Mouse (Mus musculus): ENCODE measurements around the gene Pla2g1b. TPM values are rescaled to one million over a fixed set of nuclear protein-coding genes. Genes with fewer than 3 reads are reported as not detected.
"Not testable (repeated sequence)": the region's sequence is repeated elsewhere in the genome, so short reads cannot be mapped to it uniquely, and the experiment has no call there.

The Pla2g1b gene
- polyA plus RNA-seq, 1 experiment from 2014 or later: not detected

- H3K4me2 ChIP-seq (ENCODE audit: low read length): no peak overlapping the region
- WGBS: 79% methylated on average over 7 of the region's 7 CpGs
- ATAC-seq (ENCODE audit: insufficient number of reproducible peaks, insufficient read depth, low FRiP score, low read depth): no peak
- H3K4me1 ChIP-seq (ENCODE audit: control insufficient read depth in 2 of 2, insufficient read depth in 2 of 2, low read length in 2 of 2): peaks cover 8 to 20% of the 10 kb centered on the region in 2 experiments
- peaks cover 4% of the 10 kb centered on the region; the same call in 1 of the 2 replicates for H3K36me3 ChIP-seq (ENCODE audit: control insufficient read depth, insufficient read depth, low read length)
- no peaks in the 10 kb centered on the region for H3K9me3 ChIP-seq (ENCODE audit: control insufficient read depth, low read length)
- H3K4me3 ChIP-seq (ENCODE audit: control insufficient read depth in 1 of 2, insufficient read depth in 1 of 2, low read depth in 1 of 2, low read length in 2 of 2): no peak overlapping the region
- H3K27ac ChIP-seq (replicated peaks in 1 of 2; ENCODE audit: control insufficient read depth in 1 of 2, insufficient read depth in 1 of 2, low read depth in 2 of 2, low read length in 2 of 2): no peak overlapping the region
- H3K9ac ChIP-seq (ENCODE audit: low read length): no peak overlapping the region
- H3K27me3 ChIP-seq (ENCODE audit: control insufficient read depth, insufficient read depth, low read length): no peaks in the 10 kb centered on the region
These were observed 28.7 kb upstream of the Pla2g1b start for GRCm38 (mm10) chr5:115437242-115437944.

- H3K9ac ChIP-seq (ENCODE audit: low read length): no peak overlapping the region
- ATAC-seq (ENCODE audit: insufficient number of reproducible peaks, insufficient read depth, low FRiP score, low read depth): no peak
- no peak overlapping the region for H3K4me3 ChIP-seq (ENCODE audit: control insufficient read depth in 1 of 2, insufficient read depth in 1 of 2, low read depth in 1 of 2, low read length in 2 of 2)
- H3K4me2 ChIP-seq (ENCODE audit: low read length): no peak overlapping the region
- no peaks in the 10 kb centered on the region for H3K27me3 ChIP-seq (ENCODE audit: control insufficient read depth, insufficient read depth, low read length)
- H3K9me3 ChIP-seq (ENCODE audit: control insufficient read depth, low read length): no peaks in the 10 kb centered on the region
- H3K36me3 ChIP-seq (ENCODE audit: control insufficient read depth, insufficient read depth, low read length): peaks cover 4% of the 10 kb centered on the region; the same call in 1 of the 2 replicates
- WGBS: 34% methylated on average over 2 of the region's 2 CpGs
- no peak overlapping the region for H3K27ac ChIP-seq (replicated peaks in 1 of 2; ENCODE audit: control insufficient read depth in 1 of 2, insufficient read depth in 1 of 2, low read depth in 2 of 2, low read length in 2 of 2)
- H3K4me1 ChIP-seq (ENCODE audit: control insufficient read depth in 2 of 2, insufficient read depth in 2 of 2, low read length in 2 of 2): peaks cover 8 to 20% of the 10 kb centered on the region in 2 experiments
These were observed 28.1 kb upstream of the Pla2g1b start for GRCm38 (mm10) chr5:115437945-115438315.

GRCm38 (mm10) chr5:115438667-115439066 is 27.4 kb upstream of the Pla2g1b start:
- H3K4me1 ChIP-seq (ENCODE audit: control insufficient read depth in 2 of 2, insufficient read depth in 2 of 2, low read length in 2 of 2): peaks cover 8 to 20% of the 10 kb centered on the region in 2 experiments
- WGBS: 78% methylated on average over 7 of the region's 7 CpGs
- no peak overlapping the region for H3K27ac ChIP-seq (replicated peaks in 1 of 2; ENCODE audit: control insufficient read depth in 1 of 2, insufficient read depth in 1 of 2, low read depth in 2 of 2, low read length in 2 of 2)
- H3K4me2 ChIP-seq (ENCODE audit: low read length): no peak overlapping the region
- no peak overlapping the region for H3K9ac ChIP-seq (ENCODE audit: low read length)
- no peaks in the 10 kb centered on the region for H3K9me3 ChIP-seq (ENCODE audit: control insufficient read depth, low read length)
- H3K36me3 ChIP-seq (ENCODE audit: control insufficient read depth, insufficient read depth, low read length): peaks cover 10% of the 10 kb centered on the region
- H3K4me3 ChIP-seq (ENCODE audit: control insufficient read depth in 1 of 2, insufficient read depth in 1 of 2, low read depth in 1 of 2, low read length in 2 of 2): no peak overlapping the region
- no peaks in the 10 kb centered on the region for H3K27me3 ChIP-seq (ENCODE audit: control insufficient read depth, insufficient read depth, low read length)
- no peak for ATAC-seq (ENCODE audit: insufficient number of reproducible peaks, insufficient read depth, low FRiP score, low read depth)

- Histone ChIP-seq H3K4me3 (ENCODE audit: control insufficient read depth in 1 of 2, insufficient read depth in 1 of 2, low read depth in 1 of 2, low read length in 2 of 2) (no peak overlapping the region), H3K9ac (ENCODE audit: low read length) (no peak overlapping the region), H3K27ac (replicated peaks in 1 of 2; ENCODE audit: control insufficient read depth in 1 of 2, insufficient read depth in 1 of 2, low read depth in 2 of 2, low read length in 2 of 2) (no peak overlapping the region), H3K4me1 (ENCODE audit: control insufficient read depth in 2 of 2, insufficient read depth in 2 of 2, low read length in 2 of 2) (peaks cover 2 to 13% of the 10 kb centered on the region in 2 experiments; a peak in 3 of 4 replicates), H3K9me3 (ENCODE audit: control insufficient read depth, low read length) (no peaks in the 10 kb centered on the region), H3K4me2 (ENCODE audit: low read length) (no peak overlapping the region), H3K36me3 (ENCODE audit: control insufficient read depth, insufficient read depth, low read length) (peaks cover 22% of the 10 kb centered on the region), H3K27me3 (ENCODE audit: control insufficient read depth, insufficient read depth, low read length) (no peaks in the 10 kb centered on the region)
- WGBS: 44% methylated on average over 14 of the region's 14 CpGs
- ATAC-seq (ENCODE audit: insufficient number of reproducible peaks, insufficient read depth, low FRiP score, low read depth): no peak
These were observed 24.7 kb upstream of the Pla2g1b start for GRCm38 (mm10) chr5:115441205-115441849.

DNA sequence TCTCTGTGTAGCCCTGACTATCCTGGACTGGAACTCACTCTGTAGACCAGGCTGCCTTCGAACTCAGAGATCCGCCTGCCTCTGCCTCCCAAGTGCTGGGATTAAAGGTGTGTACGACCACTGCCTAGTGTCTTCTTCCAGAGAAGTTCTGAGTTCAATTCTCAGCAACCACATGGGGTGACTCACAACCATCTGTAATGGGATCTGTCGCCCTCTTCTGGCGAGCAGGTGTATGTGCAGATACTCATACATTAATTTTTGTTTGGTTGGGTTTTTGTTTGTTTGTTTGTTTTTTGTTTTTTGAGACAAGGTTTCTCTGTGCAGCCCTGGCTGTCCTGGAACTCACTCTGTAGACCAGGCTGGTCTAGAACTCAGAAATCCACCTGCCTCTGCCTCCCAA is 23.4 kb upstream of the Pla2g1b start:
- H3K9me3 ChIP-seq (ENCODE audit: control insufficient read depth, low read length); H3K9ac ChIP-seq (ENCODE audit: low read length); ATAC-seq (ENCODE audit: insufficient number of reproducible peaks, insufficient read depth, low FRiP score, low read depth); H3K27me3 ChIP-seq (ENCODE audit: control insufficient read depth, insufficient read depth, low read length); H3K4me2 ChIP-seq (ENCODE audit: low read length); H3K4me1 ChIP-seq (ENCODE audit: control insufficient read depth in 2 of 2, insufficient read depth in 2 of 2, low read length in 2 of 2); H3K27ac ChIP-seq (replicated peaks in 1 of 2; ENCODE audit: control insufficient read depth in 1 of 2, insufficient read depth in 1 of 2, low read depth in 2 of 2, low read length in 2 of 2); H3K4me3 ChIP-seq (ENCODE audit: control insufficient read depth in 1 of 2, insufficient read depth in 1 of 2, low read depth in 1 of 2, low read length in 2 of 2): not testable (repeated sequence)
- WGBS: 77% methylated on average over 5 of the region's 5 CpGs
- peaks cover 25% of the 10 kb centered on the region for H3K36me3 ChIP-seq (ENCODE audit: control insufficient read depth, insufficient read depth, low read length)

- H3K4me2 ChIP-seq (ENCODE audit: low read length): no peak overlapping the region
- no peaks in the 10 kb centered on the region for H3K4me1 ChIP-seq (ENCODE audit: control insufficient read depth in 2 of 2, insufficient read depth in 2 of 2, low read length in 2 of 2)
- no peaks in the 10 kb centered on the region for H3K9me3 ChIP-seq (ENCODE audit: control insufficient read depth, low read length)
- H3K27ac ChIP-seq (replicated peaks in 1 of 2; ENCODE audit: control insufficient read depth in 1 of 2, insufficient read depth in 1 of 2, low read depth in 2 of 2, low read length in 2 of 2): no peak overlapping the region
- no peak overlapping the region for H3K4me3 ChIP-seq (ENCODE audit: control insufficient read depth in 1 of 2, insufficient read depth in 1 of 2, low read depth in 1 of 2, low read length in 2 of 2)
- H3K36me3 ChIP-seq (ENCODE audit: control insufficient read depth, insufficient read depth, low read length): peaks cover 23% of the 10 kb centered on the region; the same call in 1 of the 2 replicates
- whole genome bisulfite sequencing: 90% methylated on average over 11 of the region's 11 CpGs
- no peaks in the 10 kb centered on the region for H3K27me3 ChIP-seq (ENCODE audit: control insufficient read depth, insufficient read depth, low read length)
- no peak overlapping the region for H3K9ac ChIP-seq (ENCODE audit: low read length)
- no peak for ATAC-seq (ENCODE audit: insufficient number of reproducible peaks, insufficient read depth, low FRiP score, low read depth)
These were observed 21.9 kb upstream of the Pla2g1b start for GRCm38 (mm10) chr5:115444130-115444529.

GRCm38 (mm10) chr5:115447108-115447507 is 19.0 kb upstream of the Pla2g1b start:
- Histone ChIP-seq H3K27ac (replicated peaks in 1 of 2; ENCODE audit: control insufficient read depth in 1 of 2, insufficient read depth in 1 of 2, low read depth in 2 of 2, low read length in 2 of 2) (no peak overlapping the region), H3K36me3 (ENCODE audit: control insufficient read depth, insufficient read depth, low read length) (peaks cover 28% of the 10 kb centered on the region; the same call in 1 of the 2 replicates), H3K4me1 (ENCODE audit: control insufficient read depth in 2 of 2, insufficient read depth in 2 of 2, low read length in 2 of 2) (peaks cover 14% of the 10 kb centered on the region in 2 experiments), H3K4me2 (ENCODE audit: low read length) (no peak overlapping the region), H3K9me3 (ENCODE audit: control insufficient read depth, low read length) (no peaks in the 10 kb centered on the region), H3K4me3 (ENCODE audit: control insufficient read depth in 1 of 2, insufficient read depth in 1 of 2, low read depth in 1 of 2, low read length in 2 of 2) (no peak overlapping the region), H3K9ac (ENCODE audit: low read length) (no peak overlapping the region), H3K27me3 (ENCODE audit: control insufficient read depth, insufficient read depth, low read length) (no peaks in the 10 kb centered on the region)
- no peak for ATAC-seq (ENCODE audit: insufficient number of reproducible peaks, insufficient read depth, low FRiP score, low read depth)
- WGBS: 90% methylated on average over 17 of the region's 17 CpGs

Measured in heart, embryonic 14.5 days (tissue).